Mouse (Mus musculus) brain, embryonic 14.5 days (tissue): Measurements from ENCODE around the gene Casp3. TPM values are rescaled to one million over a fixed set of nuclear protein-coding genes. Genes with fewer than 3 reads are reported as not detected.
"Not testable (repeated sequence)": the region's sequence is repeated elsewhere in the genome, so short reads cannot be mapped to it uniquely, and the experiment has no call there.

Experiments
- DNase-seq: peaks from one replicate; pipeline ENCODE4 v3.0.0-alpha.2; 2011; ENCODE audit warnings: low read depth
- CTCF ChIP-seq: fragments of 200-500 bp; IDR thresholded peaks from 2 replicates; pipeline ENCODE4 v1.5.1; 2012; ENCODE audit warnings: inconsistent platforms, mild to moderate bottlenecking, moderate library complexity, borderline replicate concordance; ENCODE audit not compliant: insufficient read depth, insufficient read length; ENCODE audit errors: extremely low read depth
- POLR2A ChIP-seq: fragments of 200-500 bp; IDR thresholded peaks from 2 replicates; pipeline ENCODE4 v1.6.1; 2012; ENCODE audit warnings: mild to moderate bottlenecking, inconsistent platforms, borderline replicate concordance; ENCODE audit not compliant: poor library complexity, insufficient read depth, insufficient read length, severe bottlenecking; ENCODE audit errors: extremely low read depth
- polyA plus RNA-seq: library from polyadenylated mRNA; depleted of rRNA; stranded (reverse); fragments of >200 nt; gene quantifications from 2 replicates; pipeline ENCODE4 v1.2.3, GENCODE M21; 2012; rRNA removed

The Casp3 gene
- polyA plus RNA-seq: 132 and 135 TPM in 2 replicates

DNA sequence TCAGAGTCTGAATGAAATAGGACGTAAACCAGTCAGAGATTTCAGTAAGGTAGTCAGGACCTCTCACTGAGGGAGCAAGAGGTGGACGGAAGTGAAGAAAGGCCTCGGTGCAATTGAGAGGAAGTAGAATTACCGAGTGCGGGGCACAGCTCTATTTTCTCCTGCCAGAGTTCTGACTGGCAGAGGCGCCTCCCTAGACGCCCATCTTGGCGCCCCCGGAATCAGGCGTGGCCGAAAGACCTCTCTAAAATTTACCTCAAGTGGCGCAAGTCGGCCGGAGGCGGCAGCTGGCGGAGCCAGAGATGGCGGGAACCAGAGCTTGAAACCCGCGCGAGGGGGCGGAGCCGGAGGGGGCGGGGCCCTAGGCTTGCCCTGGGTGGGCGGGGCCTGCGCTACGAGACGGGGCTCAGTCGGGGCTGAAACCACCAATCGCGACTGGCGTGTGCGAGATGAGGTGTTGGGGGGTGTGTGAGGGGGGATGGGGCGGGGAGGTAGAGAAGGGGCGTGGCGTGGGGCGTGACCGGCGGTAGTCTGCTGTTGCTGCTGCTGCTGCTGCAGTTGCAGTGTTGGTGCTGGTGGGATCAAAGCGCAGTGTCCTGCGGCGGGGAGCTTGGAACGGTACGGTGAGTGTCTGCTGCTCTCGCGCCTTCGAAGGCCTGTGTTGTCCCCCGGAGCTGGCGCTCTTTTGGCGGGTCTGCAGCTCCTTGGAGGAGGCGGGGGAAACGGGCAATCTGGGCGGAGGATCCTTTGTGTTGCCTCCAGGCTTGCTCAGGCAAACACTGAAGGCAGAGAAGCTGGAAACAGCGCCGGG, at the start of gene Casp3, which contains the start of gene Primpol:
TSS of gene Casp3 (plus strand) at position 413 of the 811 bp plus-strand sequence.
TSS of gene Primpol (minus strand) at position 334 of the 811 bp plus-strand sequence.
- TF ChIP-seq POLR2A: peak; percentile 74; the same call in 1 of the 2 replicates
- TF ChIP-seq CTCF: no peak
- DNase-seq: peak; percentile 99

DNA sequence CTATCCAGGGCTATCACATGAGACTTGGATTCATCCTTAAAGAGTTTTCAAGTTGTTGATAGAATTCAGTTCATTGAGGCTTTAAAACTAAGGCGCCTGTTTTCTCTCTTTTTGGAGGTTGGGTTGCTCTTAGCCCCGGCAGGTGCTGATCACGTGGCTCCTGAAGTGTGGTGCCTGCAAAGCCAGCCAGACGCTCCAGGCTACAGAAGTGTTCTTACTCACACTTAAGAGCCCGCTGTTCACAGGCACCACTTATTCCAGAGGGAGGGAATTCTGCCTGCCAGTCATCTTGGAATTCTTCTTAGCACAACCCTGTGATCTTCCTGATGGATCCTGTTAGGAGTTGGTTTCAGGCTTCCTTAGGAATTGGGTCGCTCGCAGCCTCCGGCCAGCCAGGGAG, 49.1 kb upstream of the Casp3 start:
- TF ChIP-seq POLR2A: no peak
- TF ChIP-seq CTCF: no peak
- no peak for DNase-seq

DNA sequence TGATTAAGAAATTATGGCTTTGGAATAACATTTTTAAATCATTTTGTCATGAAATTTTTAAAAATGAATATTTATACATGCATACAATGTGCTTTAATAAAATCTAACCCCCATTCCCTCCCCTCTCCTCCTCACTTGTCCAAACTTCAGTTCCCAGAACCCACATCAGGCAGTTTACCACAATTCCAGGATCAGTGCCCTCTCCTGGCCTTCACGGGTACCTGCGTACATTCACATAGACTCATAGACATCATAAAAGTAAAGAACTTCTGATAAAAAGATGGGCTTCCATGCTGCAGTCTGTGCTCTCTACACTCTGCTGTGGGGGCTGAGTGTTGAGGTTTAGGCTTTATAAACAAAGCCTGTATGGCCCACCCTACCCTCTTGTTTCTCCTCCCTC, 48.1 kb upstream of the Casp3 start:
- no peak for DNase-seq
- no peak for TF ChIP-seq POLR2A
- peak; percentile 41; the same call in 1 of the 2 replicates for TF ChIP-seq CTCF

DNA sequence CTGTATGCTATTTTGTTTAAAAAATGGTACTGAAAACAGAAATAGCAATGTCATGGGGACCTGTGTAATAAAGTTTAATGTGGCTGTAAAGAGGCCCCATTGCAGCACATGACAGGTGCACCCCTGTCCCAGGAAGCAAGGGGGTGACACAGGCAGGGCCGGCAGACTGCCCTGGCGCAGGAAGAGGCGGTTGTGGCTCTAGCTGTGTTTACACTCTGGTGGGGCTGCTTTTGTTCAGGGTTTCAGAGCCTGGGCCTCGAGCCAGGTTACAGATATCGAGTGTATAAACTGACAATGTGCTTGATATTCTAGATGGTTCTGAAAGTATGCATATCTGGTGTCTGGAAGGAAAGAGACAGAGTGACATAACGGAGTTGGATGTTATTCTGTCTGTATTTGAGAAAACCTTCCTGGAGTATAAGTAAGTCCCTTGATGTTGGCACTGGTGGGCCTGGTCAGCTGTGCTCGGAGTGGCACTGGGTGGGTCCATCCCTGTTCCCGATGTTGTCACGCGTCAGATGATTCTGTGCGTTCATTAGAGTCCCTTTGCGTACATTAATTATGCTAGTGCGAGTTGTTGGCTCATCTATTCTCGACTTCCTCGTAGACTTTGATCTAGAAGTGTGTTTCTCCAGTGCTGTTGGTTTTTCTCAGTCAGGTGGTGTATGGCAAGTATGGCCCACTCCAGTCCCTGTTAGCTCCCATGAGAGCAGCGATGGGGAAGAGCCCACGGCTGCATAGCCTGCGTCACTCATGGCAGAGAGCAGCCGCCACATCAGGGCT, 47.2 kb upstream of the Casp3 start:
- TF ChIP-seq CTCF (no peak), POLR2A (no peak)
- DNase-seq: no peak

DNA sequence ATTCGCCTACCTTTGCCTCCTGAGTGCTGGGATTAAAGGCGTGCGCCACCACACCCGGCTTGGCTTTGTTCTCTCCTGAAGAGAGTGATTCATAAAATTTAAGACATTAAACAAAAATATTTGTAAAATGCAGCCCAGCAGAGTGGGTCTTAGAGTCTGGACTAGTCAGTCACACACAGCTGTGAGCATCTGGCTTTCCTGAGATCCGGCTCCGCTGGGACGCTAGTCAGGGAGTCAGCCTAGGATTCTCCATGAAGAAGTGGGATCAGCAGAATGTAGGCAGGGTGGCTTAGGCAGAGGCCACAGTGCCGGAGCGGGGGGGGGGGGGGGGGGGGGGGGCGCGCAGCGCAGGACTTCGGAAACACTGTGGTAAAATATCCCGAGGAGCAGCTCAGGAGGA, 46.4 kb upstream of the Casp3 start:
- DNase-seq: no peak

DNA sequence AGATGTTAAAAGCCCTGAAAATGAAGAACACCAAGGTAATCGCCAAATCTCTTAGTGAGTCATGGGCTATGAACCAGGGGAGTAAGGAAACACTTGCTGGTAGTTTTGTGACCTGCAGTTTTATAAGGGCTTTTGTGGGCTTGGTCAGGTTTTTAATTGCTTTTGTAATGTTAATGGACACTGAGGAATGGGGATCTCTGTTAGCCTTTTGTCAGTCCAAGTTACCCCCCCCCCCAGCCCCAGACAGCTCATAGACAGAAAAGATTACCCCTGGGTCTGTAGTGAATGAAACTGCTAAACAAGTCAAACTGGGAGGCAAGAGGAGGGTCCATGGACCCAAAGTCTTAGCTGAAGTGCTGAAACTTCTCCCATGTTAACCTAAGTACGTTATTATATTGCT, 43.6 kb upstream of the Casp3 start:
- TF ChIP-seq CTCF (no peak), POLR2A (no peak)
- no peak for DNase-seq

More for the DNA sequence above, 46.4 kb upstream of the Casp3 start:
- TF ChIP-seq POLR2A (no peak), CTCF (no peak)

DNA sequence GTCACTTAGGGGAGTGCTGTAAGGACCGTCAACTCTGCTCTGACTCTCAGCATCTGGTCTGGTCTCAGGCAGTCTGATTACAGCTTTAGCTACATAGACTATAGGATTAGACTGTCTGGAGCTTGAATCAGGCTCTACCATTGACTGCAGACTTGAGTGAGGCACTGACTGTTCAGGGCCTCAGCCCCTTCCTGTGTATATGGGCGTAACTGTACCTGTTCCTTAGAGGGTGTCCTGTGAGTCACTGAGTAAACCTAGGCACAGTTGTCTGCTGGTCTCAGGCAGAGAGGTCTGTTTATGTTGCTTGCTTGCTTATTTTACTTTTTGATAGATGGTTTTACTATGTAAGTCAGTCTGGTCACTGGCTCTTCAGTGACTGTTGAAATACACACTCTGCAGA, 43.1 kb upstream of the Casp3 start:
- no peak for TF ChIP-seq CTCF
- TF ChIP-seq POLR2A: no peak
- DNase-seq: no peak

DNA sequence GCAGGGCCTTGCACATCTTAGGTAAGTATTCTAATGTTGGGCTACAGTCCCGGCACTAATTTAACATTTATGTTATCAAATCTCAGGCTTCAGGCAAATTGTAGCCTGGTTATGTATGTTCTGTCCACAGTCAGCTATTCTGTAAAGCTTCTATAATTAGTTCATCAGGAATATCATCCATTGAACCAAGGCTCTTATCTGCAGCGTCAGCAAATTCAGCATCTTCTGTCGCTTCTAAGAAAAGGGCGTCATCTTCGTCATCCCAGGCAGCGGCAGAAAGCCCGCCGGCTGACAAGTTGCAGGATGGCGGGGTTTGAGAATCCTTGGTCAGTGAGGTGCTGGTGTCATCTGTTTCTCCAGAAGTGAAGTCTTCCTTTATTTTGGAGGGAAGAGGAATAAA, 38.3 kb upstream of the Casp3 start:
- no peak for TF ChIP-seq CTCF
- no peak for TF ChIP-seq POLR2A
- DNase-seq: no peak

DNA sequence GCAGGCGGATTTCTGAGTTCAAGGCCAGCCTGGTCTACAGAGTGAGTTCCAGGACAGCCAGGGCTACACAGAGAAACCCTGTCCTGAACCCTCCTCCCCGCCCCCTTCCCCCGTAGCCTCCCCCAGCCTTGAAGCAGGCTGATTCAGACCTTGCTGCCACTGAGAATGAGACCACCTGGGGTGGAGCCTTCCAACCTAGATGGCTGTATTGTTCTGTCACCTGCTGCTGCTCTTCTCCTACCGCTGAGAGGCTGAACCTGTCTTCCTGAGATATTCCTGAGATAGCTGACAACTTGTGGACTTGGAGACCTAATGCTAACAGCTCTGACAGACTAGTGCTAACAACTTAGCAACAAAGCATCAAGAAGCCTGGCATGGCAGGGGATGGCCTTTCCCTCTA, 32.8 kb upstream of the Casp3 start:
- not testable (repeated sequence) for DNase-seq

DNA sequence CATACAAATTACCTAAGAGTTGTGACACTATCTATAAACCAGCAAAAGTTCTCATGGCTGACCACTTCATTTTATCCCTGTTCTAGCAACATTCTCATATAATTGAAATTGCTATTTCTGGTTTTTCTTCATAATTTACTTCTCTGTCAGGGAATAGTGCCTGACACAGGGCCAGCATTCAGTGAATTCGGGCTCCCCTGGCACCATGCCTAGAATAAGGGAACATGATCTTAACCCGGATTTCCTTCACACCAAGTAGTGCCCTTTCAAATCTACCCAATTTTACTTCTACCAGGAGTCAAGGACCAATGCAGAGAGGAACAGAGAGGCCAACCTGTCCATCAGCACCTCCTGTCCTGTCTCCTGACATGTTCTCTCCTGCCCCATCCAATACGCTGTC, 31.5 kb upstream of the Casp3 start:
- no peak for DNase-seq
- TF ChIP-seq POLR2A (no peak), CTCF (no peak)

DNA sequence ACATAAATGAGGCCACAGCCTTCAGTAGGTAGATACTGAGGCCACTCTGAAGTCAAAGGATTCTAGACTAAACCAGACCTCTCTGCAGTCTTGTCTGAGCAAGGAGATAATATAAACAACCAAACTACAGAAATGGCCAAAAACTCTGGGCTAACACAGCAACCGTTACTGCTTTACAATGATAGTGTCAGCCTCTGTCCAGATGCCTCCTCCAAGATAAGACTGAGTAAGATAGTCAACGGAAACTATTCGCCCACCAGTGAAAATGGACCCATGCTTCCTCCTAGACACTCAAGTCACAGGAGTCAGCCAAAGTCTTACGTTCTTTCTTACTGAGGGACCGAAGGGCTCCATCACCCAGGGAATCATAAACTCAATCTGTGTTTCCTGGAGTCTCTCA, 29.2 kb upstream of the Casp3 start:
- TF ChIP-seq POLR2A (no peak), CTCF (no peak)
- no peak for DNase-seq
